14 mouse cellular contexts compared by ENCODE assay signal in the genomic region with DNA sequence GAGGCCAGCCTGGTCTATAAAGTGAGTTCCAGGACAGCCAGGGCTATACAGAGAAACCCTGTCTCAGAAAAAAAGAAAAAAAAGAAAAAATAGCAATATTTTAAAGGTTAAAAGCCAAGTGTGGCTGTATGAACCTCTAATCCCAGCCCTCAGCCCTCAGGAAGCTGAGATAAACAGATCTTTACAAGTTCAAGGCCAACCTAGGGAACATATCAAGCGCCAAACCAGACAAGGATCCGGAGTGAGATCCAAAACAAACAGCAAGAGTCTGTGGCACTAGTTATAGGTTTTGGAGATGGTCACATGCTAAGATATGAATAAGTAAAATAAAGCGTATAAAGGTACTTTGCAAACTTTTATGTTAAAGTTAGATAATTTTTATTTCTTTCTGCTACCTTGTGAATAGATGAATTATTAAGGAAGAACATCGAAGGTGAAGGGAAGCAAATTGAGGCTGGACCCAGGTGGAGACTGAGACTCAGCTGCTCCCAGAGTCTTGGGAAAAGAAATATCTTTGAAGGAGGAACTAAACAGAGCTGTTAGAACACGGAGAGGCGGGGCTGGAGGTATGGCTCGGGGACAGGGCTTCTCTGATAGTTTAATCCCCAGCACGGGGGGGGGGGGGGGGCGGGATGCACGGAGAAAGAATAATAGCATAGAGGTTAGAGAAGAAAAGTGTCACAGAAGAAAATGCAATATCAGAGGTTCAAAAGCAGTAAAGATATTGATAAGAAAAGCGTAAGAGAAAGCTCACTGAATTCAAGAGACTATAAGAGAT. TPM values are rescaled to one million over a fixed set of nuclear protein-coding genes. Genes with fewer than 3 reads are reported as not detected.
"Had no signal": no experiment of that assay in that cellular context is flagged by ENCODE, and none has a peak within 500 bp of the region (broad histone marks: within the 10 kb centered on the region; RNA-seq: fewer than 3 reads in every experiment).

No protein-coding gene starts in this region.

- H3K9ac ChIP-seq: limb, embryonic 15.5 days; lung, embryonic 15.5 days; midbrain, embryonic 12.5 days; neural tube, embryonic 13.5 days; stomach, embryonic 15.5 days had no signal

- H3K4me3 ChIP-seq: left cerebral cortex, adult 2 months; limb, embryonic 15.5 days; lung, embryonic 15.5 days; midbrain, embryonic 12.5 days; neural tube, embryonic 13.5 days; stomach, embryonic 15.5 days had no signal

- DNase-seq: lung, postnatal 14 days; retina, postnatal 1 day; right cerebral cortex, postnatal 4 days; thymus, postnatal 4 days had no signal

- H3K27ac ChIP-seq: left cerebral cortex, adult 2 months; limb, embryonic 15.5 days; lung, embryonic 15.5 days; macrophage; midbrain, embryonic 12.5 days; neural tube, embryonic 13.5 days; stomach, embryonic 15.5 days had no signal

- H3K36me3 ChIP-seq: limb, embryonic 15.5 days; lung, embryonic 15.5 days; midbrain, embryonic 12.5 days; neural tube, embryonic 13.5 days; stomach, embryonic 15.5 days had no signal

- H3K9me3 ChIP-seq: limb, embryonic 15.5 days; lung, embryonic 15.5 days; midbrain, embryonic 12.5 days; neural tube, embryonic 13.5 days; stomach, embryonic 15.5 days had no signal

- ATAC-seq: midbrain, embryonic 16.5 days had no signal

- H3K27me3 ChIP-seq: limb, embryonic 15.5 days; stomach, embryonic 15.5 days had no signal

- H3K4me2 ChIP-seq: limb, embryonic 15.5 days; lung, embryonic 15.5 days; midbrain, embryonic 12.5 days; neural tube, embryonic 13.5 days; stomach, embryonic 15.5 days had no signal

- H3K4me1 ChIP-seq: limb, embryonic 15.5 days; lung, embryonic 15.5 days; midbrain, embryonic 12.5 days; neural tube, embryonic 13.5 days; stomach, embryonic 15.5 days had no signal

RNA-seq across cellular contexts. Expression of a gene that starts 10.1 kb away (rescaled TPM):
- total RNA-seq: left cerebral cortex, postnatal 14 days had no signal
- polyA plus RNA-seq: spleen, adult 2 months had no signal

RNA-seq across cellular contexts. Expression of a gene that starts 21.2 kb away (rescaled TPM):
- polyA plus RNA-seq: macrophage had no signal
